Mouse (Mus musculus) midbrain, postnatal 0 days (tissue): ENCODE data around the gene Yy1. TPM values are rescaled to one million over a fixed set of nuclear protein-coding genes. Genes with fewer than 3 reads are reported as not detected.

Experiments
- ATAC-seq: fragments of 200-750 bp; cut with Nextera tagmentation; 2 replicates; pipeline ENCODE4 v1.8.0; 2017; ENCODE audit warnings: moderate number of reproducible peaks, mild to moderate bottlenecking, moderate TSS enrichment, moderate library complexity; ENCODE audit not compliant: low FRiP score
- DNase-seq: peaks from one replicate; pipeline ENCODE4 v3.0.0-alpha.2; 2015; ENCODE audit warnings: low spot score
- H3K27ac ChIP-seq: fragments of 300-500 bp; sonication (generic); 2 replicates; pipeline ENCODE4 v1.5.1; 2014; ENCODE audit warnings: low read depth, mild to moderate bottlenecking, low read length, mixed read lengths
- H3K27me3 ChIP-seq: fragments of 300-500 bp; sonication (generic); 2 replicates; pipeline ENCODE4 v1.6.1; 2014; ENCODE audit warnings: low read length, control low read depth, mixed read lengths; ENCODE audit not compliant: insufficient read depth
- H3K36me3 ChIP-seq: fragments of 300-500 bp; sonication (generic); 2 replicates; pipeline ENCODE4 v1.6.1; 2014; ENCODE audit warnings: low read length, control low read depth, mixed read lengths; ENCODE audit not compliant: insufficient read depth
- H3K4me1 ChIP-seq: fragments of 300-500 bp; sonication (generic); 2 replicates; pipeline ENCODE4 v1.6.1; 2014; ENCODE audit warnings: mild to moderate bottlenecking, control low read depth, antibody characterized with exemption, low read length, mixed read lengths; ENCODE audit not compliant: insufficient read depth
- H3K4me2 ChIP-seq: fragments of 300-500 bp; sonication (generic); 2 replicates; pipeline ENCODE4 v1.6.1; 2014; ENCODE audit warnings: low read depth, mild to moderate bottlenecking, low read length, mixed read lengths; ENCODE audit not compliant: poor library complexity, severe bottlenecking
- H3K4me3 ChIP-seq: fragments of 300-500 bp; sonication (generic); 2 replicates; pipeline ENCODE4 v1.5.1; 2014; ENCODE audit warnings: low read depth, mild to moderate bottlenecking, low read length, moderate library complexity
- H3K9ac ChIP-seq: fragments of 300-500 bp; sonication (generic); replicated peaks from 2 replicates; pipeline ENCODE4 v1.6.1; 2014; ENCODE audit warnings: mild to moderate bottlenecking, low read length, moderate library complexity, mixed read lengths; ENCODE audit not compliant: poor library complexity, severe bottlenecking
- H3K9me3 ChIP-seq: fragments of 300-500 bp; sonication (generic); 2 replicates; pipeline ENCODE4 v1.6.1; 2016; ENCODE audit warnings: low read length, control low read depth
- CTCF ChIP-seq: IDR thresholded peaks from 2 replicates; pipeline ENCODE4 v1.5.1; 2016; ENCODE audit warnings: antibody characterized with exemption, mild to moderate bottlenecking
- WGBS: fragments of 180-500 bp; shearing (Covaris S2); extraction: QIAGEN DNeasy Blood & Tissue Kit; methylation state at CpG from one replicate; pipeline ENCODE4 v1.1.7; 2014; 5-methylcytosine and 5-hydroxymethylcytosine counted together
- polyA plus RNA-seq: library from polyadenylated mRNA; unstranded; fragments of >200 nt; fragmentation: Nextera tagmentation; extraction: Ambion mirVana; gene quantifications from 2 replicates; pipeline ENCODE4 v1.2.1, GENCODE M21; 2015
- total RNA-seq: library from RNA; depleted of rRNA; stranded (reverse); fragments of >200 nt; gene quantifications from 2 replicates; pipeline ENCODE4 v1.2.3, GENCODE M21; 2014

Yy1 gene
- total and polyA plus RNA-seq, 2 experiments from 2014 or later = 9.2 to 38.3 TPM

DNA sequence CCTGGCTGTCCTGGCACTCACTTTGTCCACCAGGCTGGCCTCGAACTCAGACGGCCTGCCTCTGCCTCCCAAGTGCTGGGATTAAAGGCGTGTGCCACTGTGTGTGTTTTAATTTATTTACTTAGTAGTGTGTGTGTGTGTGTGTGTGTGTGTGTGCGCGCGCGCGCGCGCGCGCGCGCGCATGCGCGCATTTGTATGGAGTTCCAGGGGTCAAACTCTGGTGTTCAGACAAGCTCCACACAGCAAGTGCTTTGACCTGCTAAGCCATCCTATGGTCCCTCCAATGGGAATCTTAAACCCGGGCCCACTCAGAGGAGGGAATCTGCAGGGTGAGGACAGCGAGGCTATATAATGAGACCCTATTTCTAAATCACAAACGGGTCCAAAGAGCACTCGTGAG, 37.6 kb upstream of the Yy1 start:
- H3K9me3 ChIP-seq = no peaks in the 10 kb centered on the region
- ATAC-seq (no peak), DNase-seq (no peak)
- no peak overlapping the region for H3K9ac ChIP-seq
- no peaks in the 10 kb centered on the region for H3K4me1 ChIP-seq
- no peak overlapping the region for H3K4me2 ChIP-seq
- no peak for TF ChIP-seq CTCF
- H3K27ac ChIP-seq = no peak overlapping the region
- WGBS = 84% methylated on average over 21 of the region's 21 CpGs
- no peaks in the 10 kb centered on the region for H3K27me3 ChIP-seq
- H3K36me3 ChIP-seq = no peaks in the 10 kb centered on the region
- H3K4me3 ChIP-seq = no peak overlapping the region

- Histone ChIP-seq H3K9ac (no peak overlapping the region), H3K4me2 (no peak overlapping the region), H3K27me3 (no peaks in the 10 kb centered on the region), H3K36me3 (no peaks in the 10 kb centered on the region), H3K9me3 (no peaks in the 10 kb centered on the region), H3K27ac (no peak overlapping the region), H3K4me1 (no peaks in the 10 kb centered on the region), H3K4me3 (no peak overlapping the region)
- TF ChIP-seq CTCF = no peak; the same call in 1 of the 2 replicates
- DNase-seq = no peak
- ATAC-seq = no peak
- 92% methylated on average over 10 of the region's 10 CpGs for WGBS
Observed at GRCm38 (mm10) chr12:108756611-108757010, 36.2 kb upstream of the Yy1 start.

DNA sequence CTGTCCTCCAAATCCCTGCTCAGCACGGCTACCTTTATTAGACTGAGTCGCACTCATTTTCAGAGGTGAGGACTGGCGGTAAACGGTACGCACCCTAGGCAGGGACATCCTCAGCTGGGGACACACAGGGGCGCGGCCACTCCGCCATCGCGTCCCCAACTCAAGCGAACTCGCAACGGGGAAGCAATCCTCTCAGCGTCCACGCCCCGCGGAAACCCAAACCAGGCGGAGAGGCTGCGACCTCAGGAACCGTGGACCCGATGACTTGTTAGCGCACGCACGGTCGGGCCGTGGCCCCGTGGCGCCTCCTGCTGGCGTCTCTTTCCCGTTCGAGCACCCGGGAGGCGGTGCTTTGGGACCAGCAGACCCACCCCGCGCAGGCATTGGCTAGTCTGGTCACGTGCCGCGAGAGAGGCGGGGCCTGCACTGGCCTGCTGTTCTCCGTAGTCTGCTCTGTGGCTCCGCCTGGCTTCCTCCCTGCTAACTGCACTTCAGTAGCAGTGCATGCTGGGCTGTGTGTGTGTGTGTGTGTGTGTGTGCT, 35.0 kb upstream of the Yy1 start:
- ATAC-seq (peak; percentile 99), DNase-seq (peak; percentile 99)
- WGBS = under 1% methylated on average over 41 of the region's 41 CpGs
- H3K27ac ChIP-seq = 0 out of 2 replicates have a peak overlapping the region, but pooled peaks have one; percentile 27
- peak; percentile 99 for TF ChIP-seq CTCF
- H3K9ac ChIP-seq = peak overlapping the region; percentile 71
- no peaks in the 10 kb centered on the region for H3K9me3 ChIP-seq
- no peaks in the 10 kb centered on the region for H3K4me1 ChIP-seq
- no peaks in the 10 kb centered on the region for H3K36me3 ChIP-seq
- no peaks in the 10 kb centered on the region for H3K27me3 ChIP-seq
- peak overlapping the region; percentile 86 for H3K4me2 ChIP-seq
- peak overlapping the region; percentile 53 for H3K4me3 ChIP-seq

DNA sequence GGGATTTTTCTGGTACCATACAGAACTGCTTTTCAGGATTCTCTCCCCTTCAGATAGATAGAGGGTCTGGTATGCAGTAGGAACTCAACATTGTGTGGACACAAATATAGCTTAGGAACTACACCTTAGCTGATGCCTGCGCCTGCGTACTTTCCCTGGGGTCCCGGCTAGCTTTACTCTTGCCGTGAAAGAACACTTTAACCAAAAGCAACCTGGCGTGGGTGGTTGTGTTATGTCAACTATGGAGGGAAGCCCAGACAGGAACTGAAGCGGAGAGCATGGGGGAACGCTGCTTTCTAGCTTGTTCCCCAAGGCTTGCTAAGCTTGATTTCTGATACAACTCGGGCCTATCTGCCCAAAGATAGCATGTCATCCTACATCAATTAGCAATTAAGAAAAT, 34.5 kb upstream of the Yy1 start:
- TF ChIP-seq CTCF = no peak
- H3K4me1 ChIP-seq = no peaks in the 10 kb centered on the region
- H3K4me2 ChIP-seq = peak overlapping the region; percentile 15; the same call in 1 of the 2 replicates
- WGBS = 65% methylated on average over 8 of the region's 8 CpGs
- no peak overlapping the region; the same call in 1 of the 2 replicates for H3K27ac ChIP-seq
- no peaks in the 10 kb centered on the region for H3K9me3 ChIP-seq
- H3K27me3 ChIP-seq = no peaks in the 10 kb centered on the region
- DNase-seq (no peak), ATAC-seq (no peak)
- H3K4me3 ChIP-seq = no peak overlapping the region
- H3K9ac ChIP-seq = no peak overlapping the region
- no peaks in the 10 kb centered on the region for H3K36me3 ChIP-seq

- no peak for ATAC-seq
- no peaks in the 10 kb centered on the region for H3K9me3 ChIP-seq
- no peak overlapping the region for H3K4me3 ChIP-seq
- no peak overlapping the region for H3K27ac ChIP-seq
- H3K9ac ChIP-seq = no peak overlapping the region
- H3K27me3 ChIP-seq = no peaks in the 10 kb centered on the region
- no peak overlapping the region for H3K4me2 ChIP-seq
- no peaks in the 10 kb centered on the region for H3K4me1 ChIP-seq
- no peaks in the 10 kb centered on the region for H3K36me3 ChIP-seq
- no peak for DNase-seq
- WGBS = 80% methylated on average over 13 of the region's 13 CpGs
- no peak for TF ChIP-seq CTCF
Observed at GRCm38 (mm10) chr12:108758682-108759081, 34.1 kb upstream of the Yy1 start.

GRCm38 (mm10) chr12:108759266-108759665, 33.5 kb upstream of the Yy1 start:
- 77% methylated on average over 11 of the region's 11 CpGs for WGBS

More at GRCm38 (mm10) chr12:108759266-108759665, 33.5 kb upstream of the Yy1 start:
- H3K27me3 ChIP-seq = no peaks in the 10 kb centered on the region
- H3K36me3 ChIP-seq = no peaks in the 10 kb centered on the region
- no peak overlapping the region for H3K4me2 ChIP-seq
- no peak overlapping the region for H3K9ac ChIP-seq
- no peak for TF ChIP-seq CTCF
- ATAC-seq (no peak), DNase-seq (no peak)
- no peak overlapping the region for H3K27ac ChIP-seq
- no peak overlapping the region for H3K4me3 ChIP-seq
- H3K9me3 ChIP-seq = no peaks in the 10 kb centered on the region
- H3K4me1 ChIP-seq = no peaks in the 10 kb centered on the region
